20 mouse cellular contexts compared by ENCODE assay signal in genomic region chr9:84594724-84595123, GRCm38 (mm10).
DNase-seq lines count a peak whose midpoint lies in the region; TF ChIP-seq lines count a peak whose summit lies in the region.
"Had no signal": no experiment of that assay in that cellular context is flagged by ENCODE, and none has a peak within 500 bp of the region (broad histone marks: within the 10 kb centered on the region; RNA-seq: fewer than 3 reads in every experiment).

No protein-coding gene starts in this region.

- TF ChIP-seq POLR2A in kidney, adult 2 months (IDR thresholded peaks at IDR 0.05; ENCODE audit: low read depth, low read length): no peak

- H3K27ac ChIP-seq in kidney, adult 2 months (ENCODE audit: insufficient read depth, low read depth, low read length): no peak overlapping the region
- H3K27ac ChIP-seq: embryonic facial prominence, embryonic 15.5 days; forebrain, embryonic 10.5 days; heart, embryonic 13.5 days had no signal

- 40% methylated on average over 2 of the region's 2 CpGs for WGBS in kidney, adult 2 months

- no peaks in the 10 kb centered on the region for H3K27me3 ChIP-seq in kidney, adult 2 months (replicated peaks; ENCODE audit: control insufficient read depth, insufficient read depth, low read length)
- H3K27me3 ChIP-seq: embryonic facial prominence, embryonic 15.5 days; heart, embryonic 13.5 days; Patski had no signal

- no peak for TF ChIP-seq CTCF in kidney, adult 2 months (conservative IDR thresholded peaks at IDR 0.05; ENCODE audit: insufficient read depth, insufficient read length, low read depth, low read length)

- H3K36me3 ChIP-seq in kidney, adult 2 months (ENCODE audit: control insufficient read depth, insufficient read depth, low read length): no peaks in the 10 kb centered on the region
- H3K36me3 ChIP-seq: embryonic facial prominence, embryonic 15.5 days; forebrain, embryonic 10.5 days; heart, embryonic 13.5 days had no signal

- no peaks in the 10 kb centered on the region for H3K4me1 ChIP-seq in kidney, adult 2 months (ENCODE audit: control insufficient read depth, insufficient read depth, low read length)
- H3K4me1 ChIP-seq: embryonic facial prominence, embryonic 15.5 days; forebrain, embryonic 10.5 days; heart, embryonic 13.5 days had no signal

- peak; percentile 61 for DNase-seq in kidney, adult 2 months
- DNase-seq in kidney, adult 11 months: no peak
- DNase-seq in kidney, postnatal 14 days: peak; percentile 41
- no peak for DNase-seq in kidney, postnatal 4 days
- peak; percentile 17 for DNase-seq in adipocyte (ENCODE audit: low spot score)
- no peak for DNase-seq in urinary bladder, postnatal 10 days (ENCODE audit: low spot score)
- DNase-seq in frontal cortex, postnatal 10 days (ENCODE audit: low spot score in 2 of 2): no peak
- DNase-seq: adrenal gland, adult 2 months; adrenal gland, postnatal 25 days; cerebellum, adult 18-20 months; cerebellum, adult 9-11 months; cerebellum, postnatal 36 days; gastrocnemius, postnatal 36 days; heart, adult 11 months; heart, postnatal 36 days had no signal

- H3K4me3 ChIP-seq in kidney, adult 2 months (ENCODE audit: insufficient read depth, low read depth, low read length): no peak overlapping the region
- H3K4me3 ChIP-seq: embryonic facial prominence, embryonic 15.5 days; erythroblast, embryonic 14.5 days; forebrain, embryonic 10.5 days; heart, embryonic 13.5 days had no signal

Comparison
In these comparisons a context has a peak if more than half of its experiments do, and no peak if none do; other contexts are left out.
1. DNase-seq: peak in kidney, adult 2 months (single experiment), kidney, postnatal 14 days (single experiment) and adipocyte (single experiment); none in kidney, adult 11 months (single experiment), kidney, postnatal 4 days (0 of 2), urinary bladder, postnatal 10 days (single experiment) and frontal cortex, postnatal 10 days (0 of 2).